Mouse (Mus musculus) ES-E14 (cell line): ENCODE results near the gene Apba2.

Source experiments
- HCFC1 ChIP-seq: IDR thresholded peaks from 2 replicates; pipeline ENCODE4 v1.6.1; 2012; ENCODE audit warnings: low read length, inconsistent platforms, borderline replicate concordance; ENCODE audit not compliant: insufficient read depth
- ZNF384 ChIP-seq: IDR thresholded peaks from 2 replicates; pipeline ENCODE4 v1.6.1; 2012; ENCODE audit warnings: low read depth, low read length, inconsistent platforms

DNA sequence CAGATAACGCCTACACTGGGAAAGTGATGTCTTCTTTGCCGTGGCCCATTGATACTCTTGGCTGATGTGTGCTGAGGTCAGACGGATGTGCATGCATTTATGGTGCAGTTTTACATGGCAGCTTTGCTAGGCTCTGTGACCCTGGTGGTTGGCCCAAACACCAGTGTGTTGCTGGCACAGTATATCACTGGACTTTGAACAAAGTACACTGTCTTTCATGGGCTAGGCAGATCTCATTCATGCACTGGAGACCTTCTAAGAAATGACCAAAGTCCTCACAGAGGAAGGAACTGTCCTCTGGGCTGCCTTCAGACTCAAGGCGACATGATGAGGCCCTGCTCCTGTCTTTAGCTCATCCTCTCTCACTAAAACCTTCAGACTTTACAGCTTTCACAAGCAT, 166.5 kb downstream of the Apba2 start:
- TF ChIP-seq ZNF384: no peak
- TF ChIP-seq HCFC1: no peak
